Comparison of ENCODE assay signal across 23 mouse cellular contexts in genomic region chr2:79744164-79744563, GRCm38 (mm10). TPM values are rescaled to one million over a fixed set of nuclear protein-coding genes. Genes with fewer than 3 reads are reported as not detected.
"Had no signal": no experiment of that assay in that cellular context is flagged by ENCODE, and none has a peak within 500 bp of the region (broad histone marks: within the 10 kb centered on the region; RNA-seq: fewer than 3 reads in every experiment).

No protein-coding gene starts in this region.

- H3K36me3 ChIP-seq: neural tube, embryonic 12.5 days; neural tube, embryonic 13.5 days; neural tube, embryonic 15.5 days; stomach, embryonic 15.5 days had no signal

- H3K27ac ChIP-seq: neural tube, embryonic 12.5 days; neural tube, embryonic 13.5 days; neural tube, embryonic 15.5 days; stomach, embryonic 15.5 days; stomach, postnatal 0 days had no signal

- H3K27me3 ChIP-seq: neural tube, embryonic 12.5 days; neural tube, embryonic 13.5 days; neural tube, embryonic 15.5 days; stomach, embryonic 15.5 days had no signal

- DNase-seq: retina, postnatal 1 day; right cerebral cortex, adult 18-20 months; right cerebral cortex, postnatal 14 days; right cerebral cortex, postnatal 25 days; right cerebral cortex, postnatal 4 days; spleen, adult 18-20 months; thymus, adult 18-20 months; thymus, adult 2 months; thymus, postnatal 14 days; thymus, postnatal 25 days; thymus, postnatal 36 days; thymus, postnatal 4 days had no signal

- H3K4me1 ChIP-seq: neural tube, embryonic 12.5 days; neural tube, embryonic 13.5 days; neural tube, embryonic 15.5 days; stomach, embryonic 15.5 days had no signal

- H3K9me3 ChIP-seq: neural tube, embryonic 12.5 days; neural tube, embryonic 13.5 days; neural tube, embryonic 15.5 days; stomach, embryonic 15.5 days had no signal

- H3K9ac ChIP-seq: neural tube, embryonic 12.5 days; neural tube, embryonic 13.5 days; neural tube, embryonic 15.5 days; stomach, embryonic 15.5 days had no signal

- H3K4me2 ChIP-seq: neural tube, embryonic 12.5 days; neural tube, embryonic 13.5 days; neural tube, embryonic 15.5 days; stomach, embryonic 15.5 days had no signal

- H3K4me3 ChIP-seq: neural tube, embryonic 12.5 days; neural tube, embryonic 13.5 days; neural tube, embryonic 15.5 days; stomach, embryonic 15.5 days had no signal

RNA-seq across cellular contexts. Expression of gene Ppp1r1c, which starts 36.6 kb away (rescaled TPM):
- polyA plus RNA-seq: small intestine, adult 2 months; spleen, adult 2 months; stomach, embryonic 14.5 days; stomach, embryonic 15.5 days; stomach, embryonic 16.5 days; stomach, postnatal 0 days; thymus, adult 2 months; thymus, postnatal 0 days; urinary bladder, adult 2 months had no signal
